Mouse (Mus musculus) small intestine, adult 2 months (tissue): ENCODE measurements at regions not wholly inside any gene's neighbourhood (a gene's known extent, or its start where the extent isn't known, plus 50 kb on each side); places are given as distances from the start of the nearest gene placed in this dataset.
"Not testable (repeated sequence)": the region's sequence is repeated elsewhere in the genome, so short reads cannot be mapped to it uniquely, and the experiment has no call there.

Source experiments
- CTCF ChIP-seq: fragments of 200-500 bp; IDR thresholded peaks from 2 replicates; pipeline ENCODE4 v1.5.1; 2012; ENCODE audit warnings: low read depth, mild to moderate bottlenecking, control low read depth, inconsistent platforms, low read length, moderate library complexity, mixed read lengths; ENCODE audit not compliant: insufficient replicate concordance, insufficient read length; ENCODE audit errors: extremely low read depth
- POLR2A ChIP-seq: fragments of 200-500 bp; IDR thresholded peaks from 2 replicates; pipeline ENCODE4 v1.6.1; 2012; ENCODE audit warnings: low read depth, mild to moderate bottlenecking, control low read depth, inconsistent platforms, low read length, moderate library complexity

DNA sequence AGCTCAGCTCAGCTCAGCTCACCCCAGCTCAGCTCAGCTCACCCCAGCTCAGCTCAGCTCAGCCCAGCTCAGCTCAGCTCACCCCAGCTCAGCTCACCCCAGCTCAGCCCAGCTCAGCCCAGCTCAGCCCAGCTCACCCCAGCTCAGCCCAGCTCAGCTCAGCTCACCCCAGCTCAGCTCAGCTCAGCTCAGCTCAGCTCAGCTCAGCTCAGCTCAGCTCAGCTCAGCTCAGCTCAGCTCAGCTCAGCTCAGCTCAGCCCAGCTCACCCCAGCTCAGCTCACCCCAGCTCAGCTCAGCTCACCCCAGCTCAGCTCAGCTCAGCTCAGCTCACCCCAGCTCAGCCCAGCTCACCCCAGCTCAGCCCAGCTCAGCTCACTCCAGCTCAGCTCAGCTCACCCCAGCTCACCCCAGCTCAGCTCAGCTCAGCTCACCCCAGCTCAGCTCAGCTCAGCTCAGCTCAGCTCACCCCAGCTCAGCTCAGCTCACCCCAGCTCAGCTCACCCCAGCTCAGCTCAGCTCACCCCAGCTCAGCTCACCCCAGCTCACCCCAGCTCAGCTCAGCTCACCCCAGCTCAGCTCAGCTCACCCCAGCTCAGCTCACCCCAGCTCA is 64.6 kb upstream of the Adam6b start:
- TF ChIP-seq CTCF, POLR2A: not testable (repeated sequence)
